Mouse (Mus musculus): ENCODE measurements around the gene Msl1. TPM values are rescaled to one million over a fixed set of nuclear protein-coding genes. Genes with fewer than 3 reads are reported as not detected.

Msl1 gene
- total and polyA plus RNA-seq, 2 experiments from 2014 or later = 24.1 to 94.6 TPM

DNA sequence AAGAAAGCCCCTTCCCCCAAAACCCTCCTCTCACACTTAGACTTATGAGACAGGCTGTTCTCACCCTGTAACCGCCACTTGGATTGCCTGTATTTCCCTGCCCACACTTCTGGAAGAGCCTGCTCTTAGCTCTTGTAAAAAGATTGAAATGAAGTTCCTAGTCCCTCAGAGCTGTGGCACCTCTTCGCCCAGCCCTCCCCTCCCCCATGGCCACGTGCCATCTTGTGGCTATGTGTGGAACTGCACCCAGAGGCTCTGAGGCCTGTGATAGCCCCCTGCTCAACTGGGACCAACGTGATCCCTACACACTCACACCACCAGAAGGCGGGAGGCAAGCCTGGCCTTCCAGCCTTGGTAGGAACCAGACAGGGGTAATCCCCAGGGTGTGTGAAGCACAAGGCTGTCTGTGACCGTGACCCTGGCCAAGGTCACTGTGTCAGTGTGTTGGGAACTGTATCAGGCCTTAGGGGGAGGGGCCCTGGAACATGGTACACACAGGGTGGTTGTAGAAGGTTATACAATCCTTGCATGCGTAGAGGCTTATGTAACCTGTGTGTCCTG is 40.6 kb upstream of the Msl1 start:
- Histone ChIP-seq H3K36me3 (ENCODE audit: insufficient read depth) (peaks cover 55% of the 10 kb centered on the region), H3K27me3 (ENCODE audit: insufficient read depth, low read length) (no peaks in the 10 kb centered on the region), H3K9me3 (ENCODE audit: low read length) (no peaks in the 10 kb centered on the region), H3K4me3 (ENCODE audit: low read depth, low read length) (no peak overlapping the region), H3K27ac (ENCODE audit: low read depth, low read length) (peak overlapping the region; percentile 45), H3K4me1 (ENCODE audit: insufficient read depth) (peaks cover 16% of the 10 kb centered on the region), H3K4me2 (ENCODE audit: low read depth) (no peak overlapping the region), H3K9ac (no peak overlapping the region)
- DNase-seq (peak; percentile 89), ATAC-seq (peak; percentile 60)
- 20% methylated on average over 7 of the region's 7 CpGs for WGBS
- TF ChIP-seq CTCF (IDR thresholded peaks at IDR 0.05; ENCODE audit: low read depth) = peak; percentile 99

DNA sequence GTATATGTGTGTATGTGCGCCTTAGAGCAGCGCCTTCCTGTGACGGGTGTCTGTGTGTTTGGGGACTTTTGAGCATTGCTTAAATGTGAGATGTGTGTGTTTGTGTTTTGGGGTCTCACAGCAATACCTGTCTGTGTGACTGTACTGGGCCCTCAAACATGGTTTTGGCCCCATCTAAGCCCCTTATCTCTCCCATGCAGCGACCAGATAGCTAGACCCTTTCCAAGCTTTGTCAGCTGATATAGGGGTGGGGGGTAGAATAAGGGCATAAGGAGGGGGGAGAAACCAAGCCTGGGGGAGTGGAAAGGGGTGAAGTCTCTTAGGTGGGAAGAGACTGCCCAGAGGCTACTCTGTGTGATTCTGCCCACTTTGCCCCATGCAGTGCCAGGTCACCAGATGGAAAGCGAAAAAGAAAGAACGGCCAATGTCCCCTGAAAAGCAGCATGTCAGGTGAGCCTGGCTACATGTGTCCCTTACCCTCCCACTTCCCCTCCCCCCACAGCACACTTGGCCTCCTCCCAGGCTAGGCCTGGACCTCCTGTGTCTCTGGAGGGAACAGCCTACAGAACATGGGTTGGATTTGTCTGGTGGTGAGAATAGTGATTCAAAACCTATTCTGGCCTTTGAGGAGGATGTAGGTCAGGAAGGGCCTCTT is 39.5 kb upstream of the Msl1 start:
- H3K4me1 ChIP-seq (ENCODE audit: insufficient read depth) = peaks cover 5% of the 10 kb centered on the region; the same call in 1 of the 2 replicates
- no peak overlapping the region for H3K9ac ChIP-seq
- WGBS = 90% methylated on average over 6 of the region's 6 CpGs
- ATAC-seq = no peak
- DNase-seq = no peak
- H3K9me3 ChIP-seq (ENCODE audit: low read length) = no peaks in the 10 kb centered on the region
- peaks cover 64% of the 10 kb centered on the region for H3K36me3 ChIP-seq (ENCODE audit: insufficient read depth)
- no peak for TF ChIP-seq CTCF (IDR thresholded peaks at IDR 0.05; ENCODE audit: low read depth)
- H3K4me3 ChIP-seq (ENCODE audit: low read depth, low read length) = no peak overlapping the region
- no peaks in the 10 kb centered on the region for H3K27me3 ChIP-seq (ENCODE audit: insufficient read depth, low read length)
- no peak overlapping the region for H3K27ac ChIP-seq (ENCODE audit: low read depth, low read length)
- no peak overlapping the region for H3K4me2 ChIP-seq (ENCODE audit: low read depth)

DNA sequence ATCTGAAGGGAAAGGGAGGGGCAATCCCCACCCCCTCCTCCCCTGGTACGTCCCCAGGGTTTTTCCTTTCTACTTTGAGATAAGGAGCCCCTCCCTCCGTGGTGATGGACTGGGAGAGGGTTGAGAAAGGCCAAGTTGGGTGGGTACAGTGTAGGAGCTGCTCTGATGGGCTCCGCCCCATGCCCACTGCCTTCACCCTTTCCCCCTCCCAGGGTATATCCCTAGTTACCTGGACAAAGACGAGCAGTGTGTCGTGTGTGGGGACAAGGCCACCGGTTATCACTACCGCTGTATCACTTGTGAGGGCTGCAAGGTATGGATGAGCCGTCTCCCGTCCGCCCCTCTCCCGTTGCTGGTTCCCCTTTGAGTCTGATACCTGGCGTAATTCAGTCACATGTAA is 38.6 kb upstream of the Msl1 start:
- no peak for TF ChIP-seq CTCF (IDR thresholded peaks at IDR 0.05; ENCODE audit: low read depth)
- 86% methylated on average over 12 of the region's 12 CpGs for WGBS
- no peaks in the 10 kb centered on the region; the same call in 1 of the 2 replicates for H3K4me1 ChIP-seq (ENCODE audit: insufficient read depth)
- H3K27me3 ChIP-seq (ENCODE audit: insufficient read depth, low read length) = no peaks in the 10 kb centered on the region
- no peaks in the 10 kb centered on the region for H3K9me3 ChIP-seq (ENCODE audit: low read length)
- ATAC-seq = no peak
- H3K9ac ChIP-seq = no peak overlapping the region
- no peak overlapping the region for H3K27ac ChIP-seq (ENCODE audit: low read depth, low read length)
- H3K36me3 ChIP-seq (ENCODE audit: insufficient read depth) = peaks cover 70% of the 10 kb centered on the region
- no peak for DNase-seq
- H3K4me3 ChIP-seq (ENCODE audit: low read depth, low read length) = no peak overlapping the region
- no peak overlapping the region for H3K4me2 ChIP-seq (ENCODE audit: low read depth)

DNA sequence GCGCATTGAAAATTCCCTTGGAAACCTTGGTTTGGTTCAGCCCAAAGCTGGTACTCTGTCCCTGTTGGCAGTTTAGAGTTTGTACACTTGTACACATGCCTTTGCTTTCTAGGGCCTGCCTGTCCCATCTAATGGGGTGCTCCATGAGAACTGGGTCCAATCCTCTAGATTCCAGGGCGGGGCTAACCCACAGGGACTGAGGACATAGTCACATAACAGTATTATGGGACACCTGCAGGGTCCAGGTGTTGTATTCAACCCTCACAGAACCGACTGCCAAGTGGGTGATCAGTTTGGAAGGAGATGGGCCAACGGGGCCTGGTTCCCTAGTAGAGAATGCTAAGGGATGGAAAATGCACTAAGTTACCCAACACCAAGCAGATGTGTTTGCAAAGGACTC is 33.4 kb upstream of the Msl1 start:
- Histone ChIP-seq H3K4me2 (ENCODE audit: low read depth) (no peak overlapping the region), H3K4me1 (ENCODE audit: insufficient read depth) (0 out of 2 replicates have a peak, but pooled peaks cover 5% of the 10 kb centered on the region), H3K36me3 (ENCODE audit: insufficient read depth) (peaks cover 82% of the 10 kb centered on the region), H3K27ac (ENCODE audit: low read depth, low read length) (no peak overlapping the region), H3K9me3 (ENCODE audit: low read length) (no peaks in the 10 kb centered on the region), H3K4me3 (ENCODE audit: low read depth, low read length) (no peak overlapping the region), H3K9ac (no peak overlapping the region), H3K27me3 (ENCODE audit: insufficient read depth, low read length) (no peaks in the 10 kb centered on the region)
- ATAC-seq (no peak), DNase-seq (no peak)
- 90% methylated on average over 4 of the region's 4 CpGs for WGBS
- TF ChIP-seq CTCF (IDR thresholded peaks at IDR 0.05; ENCODE audit: low read depth) = no peak

DNA sequence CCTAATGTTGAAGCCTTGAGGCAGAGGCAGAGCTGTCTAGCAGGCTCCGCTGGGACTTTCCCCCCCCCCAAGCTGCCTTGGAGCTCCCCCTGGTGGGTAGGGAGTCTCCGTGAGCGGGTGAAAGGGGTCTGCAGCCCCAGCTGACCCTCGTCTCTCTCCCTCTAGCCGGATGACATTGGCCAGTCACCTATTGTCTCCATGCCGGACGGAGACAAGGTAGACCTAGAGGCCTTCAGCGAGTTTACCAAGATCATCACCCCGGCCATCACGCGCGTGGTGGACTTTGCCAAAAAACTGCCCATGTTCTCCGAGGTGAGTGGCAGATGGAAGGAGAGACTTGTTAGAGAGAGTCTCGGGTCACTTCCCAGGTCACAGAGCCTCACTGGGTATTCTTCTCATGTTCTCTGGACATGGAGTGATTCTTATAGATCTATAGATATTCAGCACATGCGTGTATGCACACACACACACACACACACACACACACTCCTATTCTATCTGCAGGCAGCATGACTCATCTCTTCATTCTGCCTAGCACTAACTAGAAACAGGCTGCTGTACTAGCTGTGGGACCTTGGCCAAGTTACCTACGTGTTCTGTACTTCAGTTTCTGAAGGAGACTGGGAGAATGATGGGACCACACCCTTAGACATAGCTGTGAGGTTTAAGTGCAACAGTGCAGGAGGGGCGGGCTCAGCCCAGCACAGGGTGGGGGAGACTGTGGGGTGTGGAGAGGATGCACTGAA is 32.4 kb upstream of the Msl1 start:
- no peaks in the 10 kb centered on the region for H3K27me3 ChIP-seq (ENCODE audit: insufficient read depth, low read length)
- H3K4me3 ChIP-seq (ENCODE audit: low read depth, low read length) = no peak overlapping the region
- H3K4me2 ChIP-seq (ENCODE audit: low read depth) = no peak overlapping the region
- 0 out of 2 replicates have a peak, but pooled peaks cover 5% of the 10 kb centered on the region for H3K4me1 ChIP-seq (ENCODE audit: insufficient read depth)
- no peaks in the 10 kb centered on the region for H3K9me3 ChIP-seq (ENCODE audit: low read length)
- DNase-seq (no peak), ATAC-seq (no peak)
- 57% methylated on average over 17 of the region's 17 CpGs for WGBS
- H3K27ac ChIP-seq (ENCODE audit: low read depth, low read length) = no peak overlapping the region
- H3K36me3 ChIP-seq (ENCODE audit: insufficient read depth) = peaks cover 72% of the 10 kb centered on the region
- TF ChIP-seq CTCF (IDR thresholded peaks at IDR 0.05; ENCODE audit: low read depth) = peak; percentile 62
- no peak overlapping the region for H3K9ac ChIP-seq

DNA sequence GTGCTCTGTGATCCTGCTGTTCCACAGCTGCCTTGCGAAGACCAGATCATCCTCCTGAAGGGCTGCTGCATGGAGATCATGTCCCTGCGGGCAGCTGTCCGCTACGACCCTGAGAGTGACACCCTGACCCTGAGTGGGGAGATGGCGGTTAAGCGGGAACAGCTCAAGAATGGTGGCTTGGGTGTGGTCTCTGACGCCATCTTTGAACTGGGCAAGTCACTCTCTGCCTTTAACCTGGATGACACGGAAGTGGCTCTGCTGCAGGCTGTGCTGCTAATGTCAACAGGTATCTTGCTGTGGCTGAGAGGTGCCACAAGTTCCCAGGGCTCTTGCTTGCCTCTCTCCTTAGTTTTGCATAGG is 31.8 kb upstream of the Msl1 start:
- no peak for ATAC-seq

DNA sequence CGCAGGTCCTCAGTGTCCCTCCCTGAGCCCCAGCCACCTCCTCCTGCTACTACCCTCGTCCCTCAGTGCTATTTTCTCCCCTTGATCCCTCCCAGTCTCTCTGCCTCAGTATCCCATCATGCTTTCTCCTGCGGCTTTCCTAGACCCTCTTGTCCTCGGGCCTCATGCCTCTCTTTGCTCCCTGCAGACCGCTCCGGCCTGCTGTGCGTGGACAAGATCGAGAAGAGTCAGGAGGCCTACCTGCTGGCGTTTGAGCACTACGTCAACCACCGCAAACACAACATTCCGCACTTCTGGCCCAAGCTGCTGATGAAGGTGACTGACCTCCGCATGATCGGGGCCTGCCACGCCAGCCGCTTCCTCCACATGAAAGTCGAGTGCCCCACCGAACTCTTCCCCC is 31.2 kb upstream of the Msl1 start:
- H3K36me3 ChIP-seq (ENCODE audit: insufficient read depth) = peaks cover 75% of the 10 kb centered on the region
- H3K4me1 ChIP-seq (ENCODE audit: insufficient read depth) = 0 out of 2 replicates have a peak, but pooled peaks cover 5% of the 10 kb centered on the region
- H3K4me3 ChIP-seq (ENCODE audit: low read depth, low read length) = no peak overlapping the region
- no peak for DNase-seq
- no peaks in the 10 kb centered on the region for H3K27me3 ChIP-seq (ENCODE audit: insufficient read depth, low read length)
- no peak overlapping the region for H3K27ac ChIP-seq (ENCODE audit: low read depth, low read length)
- no peaks in the 10 kb centered on the region for H3K9me3 ChIP-seq (ENCODE audit: low read length)
- H3K4me2 ChIP-seq (ENCODE audit: low read depth) = no peak overlapping the region
- no peak overlapping the region for H3K9ac ChIP-seq
- 86% methylated on average over 18 of the region's 18 CpGs for WGBS
- TF ChIP-seq CTCF (IDR thresholded peaks at IDR 0.05; ENCODE audit: low read depth) = no peak
- no peak for ATAC-seq

More for the DNA sequence above, 31.8 kb upstream of the Msl1 start:
- Histone ChIP-seq H3K9ac (no peak overlapping the region), H3K9me3 (ENCODE audit: low read length) (no peaks in the 10 kb centered on the region), H3K27me3 (ENCODE audit: insufficient read depth, low read length) (no peaks in the 10 kb centered on the region), H3K4me3 (ENCODE audit: low read depth, low read length) (no peak overlapping the region), H3K27ac (ENCODE audit: low read depth, low read length) (no peak overlapping the region), H3K36me3 (ENCODE audit: insufficient read depth) (peaks cover 74% of the 10 kb centered on the region), H3K4me1 (ENCODE audit: insufficient read depth) (0 out of 2 replicates have a peak, but pooled peaks cover 5% of the 10 kb centered on the region), H3K4me2 (ENCODE audit: low read depth) (no peak overlapping the region)
- WGBS = 89% methylated on average over 8 of the region's 8 CpGs
- no peak for TF ChIP-seq CTCF (IDR thresholded peaks at IDR 0.05; ENCODE audit: low read depth)
- DNase-seq = no peak
